Mouse (Mus musculus): ENCODE measurements around the gene Nceh1.

DNA sequence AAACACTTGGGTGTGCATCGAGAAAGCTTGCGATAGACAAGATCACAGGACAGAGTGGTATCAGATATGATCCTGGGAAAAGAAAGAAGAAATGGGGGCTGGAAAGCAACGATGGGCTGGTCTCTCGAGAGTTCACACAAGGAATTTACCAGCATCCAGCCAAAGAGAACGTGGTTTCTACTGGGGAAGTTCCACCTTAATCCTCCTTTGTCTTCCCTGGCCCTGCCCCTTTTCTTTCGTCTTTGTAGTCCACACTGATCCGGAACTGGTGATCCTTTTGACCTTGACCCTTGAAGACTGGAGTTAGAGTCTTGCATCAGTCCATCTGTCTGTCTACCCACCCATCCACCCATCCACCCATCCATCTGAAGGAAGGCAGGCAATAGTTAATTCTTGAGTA is 34.6 kb downstream of the Nceh1 start:
- TF ChIP-seq CTCF (IDR thresholded peaks at IDR 0.05; ENCODE audit: low read depth, low read length), result no peak
- TF ChIP-seq POLR2A (IDR thresholded peaks at IDR 0.05; ENCODE audit: extremely low read depth, insufficient read depth, low read length), result no peak
